Mouse (Mus musculus): Measurements from ENCODE around the gene Gm10230. TPM values are rescaled to one million over a fixed set of nuclear protein-coding genes. Genes with fewer than 3 reads are reported as not detected.
"Not testable (repeated sequence)": the region's sequence is repeated elsewhere in the genome, so short reads cannot be mapped to it uniquely, and the experiment has no call there.

Gm10230 gene
- not detected in 2 replicates for polyA plus RNA-seq (2014; fragmentation: Nextera tagmentation; extraction: Ambion mirVana)

GRCm38 (mm10) chrX:27494782-27495181, at the start of gene Gm10230:
Gene Gm10230 (minus strand): TSS chrX:27494882.
- ATAC-seq (ENCODE audit: insufficient read depth, low FRiP score, low TSS enrichment); H3K9me3 ChIP-seq (ENCODE audit: control insufficient read depth, low read length); H3K36me3 ChIP-seq (ENCODE audit: control insufficient read depth, insufficient read depth, low read length); H3K9ac ChIP-seq (ENCODE audit: low read length); H3K4me3 ChIP-seq (ENCODE audit: low read depth, low read length); H3K4me2 ChIP-seq (ENCODE audit: low read depth); DNase-seq (ENCODE audit: low spot score); H3K4me1 ChIP-seq (ENCODE audit: control insufficient read depth, insufficient read depth, low read length); H3K27ac ChIP-seq (ENCODE audit: low read depth, low read length); H3K27me3 ChIP-seq (ENCODE audit: control insufficient read depth, insufficient read depth, low read length): not testable (repeated sequence)
- no CpG with 5 or more reads among the region's 7 CpGs for WGBS

Small RNAs within 50 kb of the gene (microRNA-seq; reads per million reads assigned to microRNA genes)
- gene Gm44452: not detected
